Mouse (Mus musculus) bone marrow, adult 2 months (tissue): ENCODE measurements around the gene Mia2. TPM values are rescaled to one million over a fixed set of nuclear protein-coding genes. Genes with fewer than 3 reads are reported as not detected.
"Not testable (repeated sequence)": the region's sequence is repeated elsewhere in the genome, so short reads cannot be mapped to it uniquely, and the experiment has no call there.

Source experiments
- H3K27ac ChIP-seq: fragments of 200-500 bp; 2 replicates; pipeline ENCODE4 v1.5.1; 2012; ENCODE audit warnings: low read depth, mild to moderate bottlenecking, control low read depth, inconsistent platforms, low read length; ENCODE audit not compliant: control insufficient read depth, poor library complexity, insufficient read depth
- H3K4me1 ChIP-seq: fragments of 200-500 bp; 2 replicates; pipeline ENCODE4 v1.6.1; 2011; ENCODE audit warnings: low read length; ENCODE audit not compliant: control insufficient read depth, insufficient read depth
- H3K4me3 ChIP-seq: fragments of 200-500 bp; replicated peaks from 2 replicates; pipeline ENCODE3; 2011; ENCODE audit warnings: mild to moderate bottlenecking, low read depth, low read length, control low read depth; ENCODE audit not compliant: control insufficient read depth
- CTCF ChIP-seq: fragments of 200-500 bp; IDR thresholded peaks from 2 replicates; pipeline ENCODE4 v1.5.1; 2011; ENCODE audit warnings: low read length, control low read depth; ENCODE audit not compliant: control insufficient read depth, insufficient read depth
- POLR2A ChIP-seq: fragments of 200-500 bp; IDR thresholded peaks from 2 replicates; pipeline ENCODE4 v1.6.1; 2011; ENCODE audit warnings: low read depth, mild to moderate bottlenecking, control low read depth, low read length, borderline replicate concordance; ENCODE audit not compliant: control insufficient read depth
- WGBS: fragments of 180-500 bp; shearing (Covaris S2); methylation state at CpG from one replicate; pipeline ENCODE4 v1.1.7; 2018; 5-methylcytosine and 5-hydroxymethylcytosine counted together
- polyA plus RNA-seq: library from polyadenylated mRNA; stranded (reverse); fragments of >200 nt; gene quantifications from 2 replicates; pipeline ENCODE4 v1.2.4, GENCODE M21; 2011; ENCODE audit warnings: low replicate concordance; ENCODE audit not compliant: missing spikeins, insufficient read depth, insufficient read length

The Mia2 gene
- polyA plus RNA-seq, 1 experiment = 44.9 TPM

- TF ChIP-seq CTCF (no peak), POLR2A (no peak)
- no peak overlapping the region for H3K27ac ChIP-seq
- peaks cover 4% of the 10 kb centered on the region; the same call in 1 of the 2 replicates for H3K4me1 ChIP-seq
- no peak overlapping the region for H3K4me3 ChIP-seq
- 27% methylated on average over 4 of the region's 4 CpGs for WGBS
Measured at GRCm38 (mm10) chr12:59216176-59216575, 120.6 kb downstream of the Mia2 start.

- peak overlapping the region; percentile 47 for H3K4me3 ChIP-seq
- H3K4me1 ChIP-seq = peaks cover 4% of the 10 kb centered on the region; the same call in 1 of the 2 replicates
- peak overlapping the region; percentile 22; the same call in 1 of the 2 replicates for H3K27ac ChIP-seq
- 17% methylated on average over 6 of the region's 6 CpGs for WGBS
- TF ChIP-seq POLR2A = no peak
- no peak for TF ChIP-seq CTCF
Measured at GRCm38 (mm10) chr12:59216676-59217266, 121.2 kb downstream of the Mia2 start.

GRCm38 (mm10) chr12:59217331-59217730 is 121.7 kb downstream of the Mia2 start:
- Histone ChIP-seq H3K4me1 (peaks cover 4% of the 10 kb centered on the region; the same call in 1 of the 2 replicates), H3K27ac (no peak overlapping the region), H3K4me3 (peak overlapping the region; percentile 26)
- WGBS = 70% methylated on average over 3 of the region's 3 CpGs
- TF ChIP-seq CTCF (no peak), POLR2A (no peak)

- peak overlapping the region; percentile 98 for H3K27ac ChIP-seq
- WGBS = under 1% methylated on average over 69 of the region's 69 CpGs
- no peak for TF ChIP-seq CTCF
- no peak for TF ChIP-seq POLR2A
Measured at GRCm38 (mm10) chr12:59218640-59219321, 123.2 kb downstream of the Mia2 start.

GRCm38 (mm10) chr12:59219325-59220225 is 124.0 kb downstream of the Mia2 start, which contains the start of gene Fbxo33:
TSS of gene Fbxo33 (minus strand) at chr12:59219725.
- TF ChIP-seq CTCF (peak; percentile 77), POLR2A (peak; percentile 69; the same call in 1 of the 2 replicates)
- under 1% methylated on average over 109 of the region's 109 CpGs for WGBS
- H3K4me3 ChIP-seq = peak within 1 kb of the TSS; percentile 91
- H3K27ac ChIP-seq = peak within 1 kb of the TSS; percentile 98
- peaks cover 4% of the 10 kb centered on the region; the same call in 1 of the 2 replicates for H3K4me1 ChIP-seq

More at GRCm38 (mm10) chr12:59218640-59219321, 123.2 kb downstream of the Mia2 start:
- Histone ChIP-seq H3K4me1 (peaks cover 4% of the 10 kb centered on the region; the same call in 1 of the 2 replicates), H3K4me3 (peak overlapping the region; percentile 91)

- Histone ChIP-seq H3K4me1 (no peaks in the 10 kb centered on the region), H3K27ac (no peak overlapping the region), H3K4me3 (no peak overlapping the region)
- WGBS = 87% methylated on average over 5 of the region's 5 CpGs
- TF ChIP-seq CTCF = no peak
- no peak for TF ChIP-seq POLR2A
Measured at GRCm38 (mm10) chr12:59228401-59228800, 132.8 kb downstream of the Mia2 start.

- 81% methylated on average over 5 of the region's 5 CpGs for WGBS
- TF ChIP-seq POLR2A = no peak
Measured at GRCm38 (mm10) chr12:59238434-59238833, 142.8 kb downstream of the Mia2 start.

GRCm38 (mm10) chr12:59241031-59241430 is 145.4 kb downstream of the Mia2 start:
- not testable (repeated sequence) for H3K4me1 ChIP-seq, H3K4me3 ChIP-seq, H3K27ac ChIP-seq
- 78% methylated on average over 8 of the region's 8 CpGs for WGBS

More at GRCm38 (mm10) chr12:59238434-59238833, 142.8 kb downstream of the Mia2 start:
- H3K4me3 ChIP-seq = no peak overlapping the region
- H3K4me1 ChIP-seq = no peaks in the 10 kb centered on the region
- no peak overlapping the region for H3K27ac ChIP-seq

Other genes starting within 250 kb of the Mia2 start
- 9.2 and 14.7 TPM in 2 replicates for gene Sec23a, start 83.8 kb upstream of the Mia2 start, polyA plus RNA-seq
- 12.4 and 13.8 TPM in 2 replicates for gene Gemin2, start 82.4 kb upstream of the Mia2 start, polyA plus RNA-seq
- 41.7 and 44.5 TPM in 2 replicates for gene Trappc6b, start 34.3 kb upstream of the Mia2 start, polyA plus RNA-seq
- 73.7 and 87.0 TPM in 2 replicates for gene Pnn, start 28.9 kb upstream of the Mia2 start, polyA plus RNA-seq
- gene Fbxo33, start 123.9 kb downstream of the Mia2 start, polyA plus RNA-seq = 12.0 and 31.7 TPM in 2 replicates